Mouse (Mus musculus): ENCODE results near the gene Wdr26.
A peak's percentile ranks its signal among the peaks of the same experiment; 100 is the strongest.

Wdr26 gene

DNA sequence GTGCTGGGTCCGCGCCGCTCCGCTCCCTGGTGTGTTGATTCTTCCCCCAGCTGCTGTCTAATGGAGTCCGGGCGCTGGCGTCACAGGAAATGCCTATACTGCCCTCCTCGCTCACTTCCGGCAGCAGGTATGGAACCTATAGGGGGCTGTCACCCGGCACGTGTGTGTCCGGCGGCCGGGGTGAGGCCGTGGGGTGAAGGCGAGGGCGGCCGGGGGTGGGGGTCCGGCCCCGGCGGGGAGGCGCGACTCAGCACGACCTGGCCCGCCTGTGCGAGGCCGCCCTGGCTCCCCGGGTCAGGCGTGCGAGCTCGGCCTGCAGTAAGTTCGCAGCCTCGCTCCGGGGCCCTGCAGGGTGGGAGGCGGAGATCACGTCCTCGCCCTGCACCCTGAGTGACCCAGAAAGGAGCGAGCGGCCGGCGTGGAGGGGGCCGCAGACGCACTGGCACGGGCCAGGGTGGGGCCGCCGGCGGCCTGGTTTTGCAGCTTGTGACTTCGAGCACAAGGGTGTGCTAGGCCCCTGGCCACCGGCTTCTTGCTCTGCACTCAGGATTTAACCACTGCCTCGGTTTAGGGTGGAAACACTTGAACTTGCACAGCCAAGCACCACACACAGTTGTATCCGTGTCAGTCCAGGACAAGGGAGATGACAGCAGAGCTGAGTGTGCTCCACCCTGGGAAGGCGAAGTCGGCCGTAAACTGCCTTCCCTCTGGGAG lies at the start of gene Wdr26:
Wdr26 (minus strand) TSS at position 82 of the 714 bp plus-strand sequence.
- peak; percentile 73 to 81 for DNase-seq (ENCODE audit: low spot score in 2 of 2)

DNA sequence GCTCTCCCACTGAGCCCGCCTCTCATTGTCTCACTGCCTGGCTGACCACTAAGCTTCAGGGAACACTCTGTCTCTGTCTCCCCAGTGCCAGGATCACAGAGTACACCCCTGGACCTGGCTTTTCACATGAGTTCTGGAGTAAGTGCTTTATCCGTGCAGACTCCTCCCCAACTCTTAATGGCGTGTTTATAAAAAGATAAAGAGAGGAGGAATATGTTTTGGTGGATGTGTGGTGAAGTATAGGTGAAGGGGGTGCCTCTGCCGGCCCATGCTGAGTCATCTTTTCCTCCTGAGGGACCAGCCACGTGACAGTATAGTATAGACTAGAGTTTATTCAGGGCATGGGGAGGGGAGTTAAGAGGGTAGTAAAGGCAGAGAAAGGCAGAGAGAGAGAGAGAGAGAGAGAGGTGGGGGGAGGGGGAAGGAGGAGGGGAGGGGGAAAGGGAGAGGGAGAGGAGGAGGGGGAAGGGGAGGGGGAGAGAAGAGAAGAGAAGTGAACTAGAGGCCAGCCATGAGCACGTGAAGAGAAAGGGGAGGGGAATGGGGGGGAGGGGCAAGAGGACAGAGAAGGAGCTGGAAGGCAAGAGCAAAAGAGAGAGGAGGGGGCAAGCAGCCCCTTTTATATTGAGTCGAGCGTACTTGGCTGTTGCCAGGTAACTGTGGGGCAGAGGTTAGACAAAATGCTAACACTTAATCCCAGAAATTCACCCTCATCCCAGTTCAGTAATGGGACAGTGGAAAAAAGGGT lies 49.3 kb upstream of the Wdr26 start:
- no peak for DNase-seq (ENCODE audit: low spot score in 2 of 2)

DNA sequence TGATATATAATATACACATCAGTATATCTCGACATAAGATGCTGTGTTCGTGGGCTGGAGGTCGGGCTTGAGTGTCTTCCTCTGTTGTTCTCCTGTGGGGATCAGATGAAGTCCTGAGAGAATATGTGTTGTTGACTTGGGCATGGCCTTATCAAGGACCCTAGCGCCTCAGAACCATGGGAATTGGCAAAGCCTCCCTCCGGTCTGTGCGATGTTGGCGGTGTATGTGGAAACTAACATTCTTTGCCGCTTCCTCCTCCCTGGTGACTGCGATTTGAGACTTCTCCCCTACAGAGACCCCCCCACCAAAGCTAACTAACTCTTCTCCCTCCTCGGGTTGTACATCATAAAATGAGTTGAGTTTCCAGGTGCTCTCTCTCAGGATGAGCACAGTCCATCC lies 48.6 kb upstream of the Wdr26 start:
- no peak for DNase-seq (ENCODE audit: low spot score in 2 of 2)

DNA sequence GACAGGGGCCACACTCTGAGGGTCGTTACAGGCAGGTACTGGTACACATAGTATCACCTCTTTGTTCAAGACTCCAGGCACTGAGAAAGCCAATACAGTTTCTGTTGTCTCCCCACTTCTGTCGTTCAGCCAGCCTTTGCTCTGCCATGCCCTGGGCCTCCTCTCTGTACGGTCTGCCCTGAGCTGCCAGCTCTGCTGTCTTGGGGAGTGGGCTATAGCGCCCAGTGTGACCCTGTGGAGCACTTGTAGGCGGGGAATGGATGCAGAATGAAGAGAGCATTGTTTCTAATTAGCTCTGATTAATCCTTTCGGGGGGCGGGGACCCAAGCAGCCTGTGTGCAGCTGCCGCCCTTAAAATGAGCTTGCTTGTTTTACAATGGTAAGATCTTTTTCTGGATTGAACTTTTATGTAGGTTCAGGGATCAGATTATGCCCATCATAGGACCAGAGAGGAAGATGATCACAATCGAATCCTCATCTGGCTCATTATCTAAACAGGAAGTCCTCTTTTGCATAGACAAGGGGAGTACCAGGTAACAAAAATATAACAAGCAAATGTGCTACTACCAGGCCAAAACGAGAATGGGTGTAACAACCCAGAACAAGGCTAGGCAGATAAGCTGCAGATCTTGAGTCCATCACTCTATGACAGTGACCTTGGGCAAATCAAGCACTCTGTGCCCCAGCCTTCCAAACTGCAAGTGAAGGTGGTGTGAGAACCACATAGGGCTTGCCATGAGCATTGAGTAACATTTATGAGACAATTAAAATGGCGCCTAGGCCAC lies 48.0 kb upstream of the Wdr26 start:
- no peak for DNase-seq (ENCODE audit: low spot score in 2 of 2)

DNA sequence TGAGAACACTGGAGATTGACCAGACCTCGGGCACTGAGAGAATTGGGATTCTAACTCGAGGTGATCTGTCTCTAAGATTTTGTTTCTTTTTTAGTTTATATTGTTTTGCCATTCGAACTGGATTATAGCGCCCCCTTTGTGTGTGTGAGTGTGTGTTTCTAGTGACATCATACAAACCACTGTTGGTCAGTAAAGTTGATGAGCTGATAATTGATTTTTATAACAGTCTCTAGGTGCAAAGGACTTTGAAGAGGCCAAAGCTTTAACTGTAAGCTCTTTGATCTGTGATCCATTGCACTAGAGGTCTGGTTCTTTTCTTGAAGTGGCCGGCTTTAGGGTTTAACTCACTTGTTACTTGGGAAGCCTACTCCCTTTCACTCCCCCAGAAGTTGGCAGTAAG lies 47.3 kb upstream of the Wdr26 start:
- no peak for DNase-seq (ENCODE audit: low spot score in 2 of 2)

DNA sequence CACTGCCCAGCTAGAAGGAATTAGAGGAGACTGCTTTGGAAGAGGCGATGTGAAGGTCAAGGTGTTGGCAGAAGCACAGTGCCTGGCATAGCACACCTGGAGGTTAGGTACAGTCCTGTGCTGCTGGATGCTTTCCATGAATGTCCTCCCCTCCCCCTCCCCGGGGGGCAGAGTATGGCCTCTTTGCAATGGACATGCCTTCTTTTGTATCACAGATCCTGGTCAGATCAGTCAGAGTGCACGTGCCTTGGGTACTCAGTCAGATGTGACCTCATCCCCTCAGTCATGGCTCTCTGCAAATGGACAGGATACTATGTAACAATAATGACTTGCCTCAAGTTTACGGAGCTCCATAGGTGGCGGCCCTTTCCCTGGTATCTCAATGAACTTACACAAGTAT lies 46.8 kb upstream of the Wdr26 start:
- no peak for DNase-seq (ENCODE audit: low spot score in 2 of 2)

DNA sequence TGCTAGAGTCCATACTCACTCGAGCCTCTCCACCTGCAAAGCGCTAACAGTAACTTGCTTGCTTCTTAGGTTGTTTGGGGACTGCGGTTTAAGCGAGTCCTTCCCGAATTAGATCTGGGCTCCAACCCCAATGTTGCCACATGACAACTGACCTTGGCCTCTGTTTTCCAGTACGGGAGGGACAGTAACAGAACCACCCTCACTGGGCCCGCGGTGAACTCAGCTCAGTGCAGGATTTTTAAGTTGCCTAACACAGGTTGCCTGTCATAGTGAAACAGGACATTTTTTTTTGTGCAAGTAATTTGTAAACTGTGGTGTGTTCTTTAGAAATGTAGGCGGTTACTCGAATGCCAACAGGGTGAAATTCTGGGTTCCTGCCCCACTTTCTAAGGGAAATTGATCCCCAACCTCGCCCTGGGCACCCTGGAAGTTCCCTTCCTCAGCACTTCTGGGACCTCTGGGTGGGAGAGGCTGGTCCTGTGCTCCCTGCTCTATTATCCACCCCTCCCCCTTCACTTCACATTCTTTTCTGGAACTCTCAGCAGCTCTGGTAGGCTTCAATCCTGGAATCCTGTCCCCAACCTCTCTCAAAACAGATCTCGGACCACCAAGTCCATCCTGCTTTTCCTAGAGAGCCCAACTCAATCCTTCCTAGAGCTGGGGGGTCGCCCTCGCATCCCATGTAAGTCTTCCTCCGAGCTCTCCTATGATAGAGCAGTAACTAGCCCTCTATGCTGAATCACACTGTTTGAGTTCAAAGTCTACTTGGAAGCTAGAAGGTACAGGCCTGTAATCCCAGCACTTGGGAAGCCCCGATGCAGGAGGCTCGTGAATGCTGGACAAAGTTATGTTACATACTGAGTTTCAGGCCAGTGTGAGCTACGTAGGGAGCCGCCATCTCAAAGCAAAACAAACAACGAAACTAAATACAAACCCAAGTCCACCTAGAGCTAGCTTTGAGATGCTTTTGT lies 46.1 kb upstream of the Wdr26 start:
- no peak for DNase-seq (ENCODE audit: low spot score in 2 of 2)

DNA sequence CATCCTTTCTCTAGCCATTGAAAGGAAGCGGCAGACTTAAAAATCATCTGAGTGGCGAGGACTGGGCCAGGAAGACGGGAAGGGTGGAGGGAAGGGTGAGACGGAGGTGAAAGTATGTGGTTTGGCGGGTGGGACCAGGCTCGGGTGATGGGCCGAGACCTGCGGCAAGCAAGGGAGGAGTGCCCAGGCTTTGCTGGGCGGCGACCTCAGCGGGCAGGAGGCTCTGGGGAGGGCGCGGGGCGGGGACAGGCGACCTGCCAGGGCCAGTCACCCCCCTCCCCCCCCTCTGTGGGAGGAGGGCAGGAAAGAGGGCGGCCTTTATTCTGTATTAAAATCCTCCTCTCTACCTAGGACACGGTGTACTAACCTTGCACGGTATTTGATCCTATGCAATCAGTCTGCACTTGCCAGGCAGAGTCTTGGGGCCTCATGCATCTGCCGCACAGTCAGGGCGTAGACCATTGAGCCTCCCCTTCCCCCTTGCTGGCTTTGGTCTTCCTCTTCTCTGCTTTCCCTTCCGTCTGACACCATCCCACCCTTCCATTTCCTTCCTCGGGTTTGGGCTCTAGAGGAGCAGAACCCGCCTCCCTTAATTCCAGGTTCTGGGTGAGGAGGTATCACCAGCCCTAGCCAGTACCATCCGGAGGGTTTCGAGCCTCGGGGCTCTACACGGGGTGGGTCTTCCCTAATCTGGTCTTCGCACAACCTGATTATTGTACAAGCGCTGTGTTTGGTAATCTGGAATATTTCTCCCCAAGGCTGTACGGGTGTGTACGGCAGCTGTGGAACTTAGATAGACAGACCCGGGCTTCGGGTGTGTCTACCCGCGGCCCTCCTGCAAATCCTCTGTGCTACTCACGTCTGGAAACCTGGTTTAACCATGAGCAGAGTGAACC lies 45.1 kb upstream of the Wdr26 start:
- DNase-seq (ENCODE audit: low spot score in 2 of 2), result peak; percentile 45 to 47

DNA sequence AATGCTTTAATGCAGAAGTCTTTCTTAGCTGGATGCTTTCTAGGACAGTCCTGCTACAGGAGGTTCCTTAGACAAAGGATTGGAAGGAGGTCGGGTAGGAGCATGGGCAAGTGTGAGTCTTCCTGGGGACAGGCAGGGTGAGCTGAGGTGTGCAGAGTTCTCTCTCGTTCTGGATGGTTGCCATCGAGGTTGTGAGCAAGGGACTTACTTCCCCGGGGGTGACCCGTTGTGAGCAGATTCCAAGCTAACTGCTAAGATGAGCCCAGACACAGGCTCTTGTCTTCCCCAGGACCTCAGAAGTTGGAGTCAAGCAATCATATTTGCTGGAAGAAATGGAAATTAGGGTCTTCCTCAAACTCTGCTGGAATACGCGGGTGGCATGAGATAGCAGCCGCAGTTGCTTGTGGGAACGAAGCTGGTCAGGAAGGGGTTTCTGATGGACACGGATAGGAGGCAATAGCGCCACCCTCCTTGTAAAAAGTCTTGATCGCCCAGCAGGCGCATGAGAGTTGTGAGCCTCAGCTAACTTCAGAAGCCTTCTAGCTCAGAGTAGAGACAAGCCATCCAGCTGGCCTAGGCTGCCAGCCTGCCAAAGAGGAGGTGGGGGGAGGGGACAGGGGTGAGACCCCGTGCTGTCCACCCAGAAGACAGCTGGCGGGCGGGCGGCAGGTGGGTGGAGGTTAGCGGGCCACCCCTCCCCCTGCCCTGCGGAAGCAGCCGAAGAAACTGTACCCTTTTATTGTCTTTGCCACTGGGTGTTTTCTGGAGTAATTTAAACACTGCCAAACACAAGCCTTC lies 44.3 kb upstream of the Wdr26 start:
- peak; percentile 81 for DNase-seq (ENCODE audit: low spot score in 2 of 2)

DNA sequence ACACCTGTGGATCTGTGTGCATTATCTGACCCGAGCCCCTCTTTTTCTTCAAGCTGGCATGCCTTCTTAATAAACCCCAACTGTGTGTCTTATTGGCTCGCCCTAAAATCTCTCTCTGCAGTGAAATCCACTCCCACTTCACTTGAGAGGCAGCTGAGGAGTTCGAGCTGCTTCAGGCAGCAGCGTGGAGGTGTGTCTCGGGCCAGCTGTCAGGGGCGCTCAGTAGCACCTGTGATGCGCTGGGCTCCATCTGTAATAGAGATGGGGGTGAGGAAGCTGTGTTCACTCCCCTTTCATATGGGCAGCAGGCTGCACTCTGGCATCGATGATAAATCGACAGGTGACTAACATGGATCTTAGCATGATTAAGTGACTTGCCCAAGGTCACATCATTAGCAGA lies 43.6 kb upstream of the Wdr26 start:
- DNase-seq (ENCODE audit: low spot score in 2 of 2), result peak; percentile 49 to 53

DNA sequence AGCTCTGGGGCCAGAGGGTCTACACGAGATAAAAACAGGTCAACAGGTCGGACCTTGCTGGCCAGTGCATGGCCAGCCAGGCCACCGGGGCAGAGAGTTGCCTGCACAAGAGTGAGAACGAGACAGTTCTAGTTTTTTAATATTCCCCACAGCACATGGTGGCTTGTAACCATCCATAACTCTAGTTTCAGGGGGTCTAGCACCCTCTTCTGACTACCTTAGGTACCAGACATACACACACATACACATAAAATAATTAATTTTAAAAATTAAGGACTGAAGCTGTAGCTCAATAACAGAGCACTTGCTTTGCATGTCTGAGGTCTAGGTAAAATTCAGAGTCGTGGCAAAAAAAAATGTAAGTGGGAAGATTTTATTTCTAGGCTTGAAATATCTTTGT lies 39.8 kb upstream of the Wdr26 start:
- DNase-seq (ENCODE audit: low spot score in 2 of 2), result no peak

DNA sequence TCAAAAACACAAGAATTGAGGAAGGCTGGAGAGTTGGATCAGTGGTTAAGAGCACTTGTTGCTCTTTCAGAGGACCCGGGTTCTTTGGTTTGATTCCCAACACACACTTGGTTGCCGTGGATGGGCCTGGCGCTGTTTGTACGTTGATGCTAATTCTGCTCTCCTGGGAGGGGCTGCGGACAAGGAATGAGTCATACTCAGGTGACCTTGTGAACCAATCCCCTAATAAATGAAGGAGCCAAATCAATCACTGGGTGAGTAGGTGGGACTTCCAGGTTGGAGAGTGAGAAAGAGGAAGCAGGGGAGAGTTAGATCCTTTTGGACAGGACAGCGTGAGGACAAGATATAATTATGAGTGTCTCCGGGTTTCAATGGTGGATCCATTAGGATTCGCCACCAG lies 39.2 kb upstream of the Wdr26 start:
- no peak for DNase-seq (ENCODE audit: low spot score in 2 of 2)

DNA sequence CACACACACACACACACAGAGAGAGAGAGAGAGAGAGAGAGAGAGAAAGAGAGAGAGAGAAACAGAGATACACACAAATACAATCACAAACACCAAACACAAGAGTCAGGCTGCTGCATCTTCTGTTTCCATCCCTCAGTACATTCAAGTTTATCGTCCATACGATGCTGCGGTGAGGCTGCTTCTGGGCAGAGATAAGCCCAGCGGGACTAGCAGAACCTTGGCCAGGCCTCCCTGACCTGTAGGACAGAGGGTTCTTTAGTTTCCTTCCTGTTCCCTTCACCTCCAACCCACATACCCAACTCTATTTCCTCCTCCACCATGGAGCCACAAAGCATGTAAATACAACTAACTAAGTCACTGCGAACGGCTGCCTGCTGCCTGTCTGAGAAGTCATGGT lies 37.7 kb upstream of the Wdr26 start:
- DNase-seq (ENCODE audit: low spot score in 2 of 2), result no peak

DNA sequence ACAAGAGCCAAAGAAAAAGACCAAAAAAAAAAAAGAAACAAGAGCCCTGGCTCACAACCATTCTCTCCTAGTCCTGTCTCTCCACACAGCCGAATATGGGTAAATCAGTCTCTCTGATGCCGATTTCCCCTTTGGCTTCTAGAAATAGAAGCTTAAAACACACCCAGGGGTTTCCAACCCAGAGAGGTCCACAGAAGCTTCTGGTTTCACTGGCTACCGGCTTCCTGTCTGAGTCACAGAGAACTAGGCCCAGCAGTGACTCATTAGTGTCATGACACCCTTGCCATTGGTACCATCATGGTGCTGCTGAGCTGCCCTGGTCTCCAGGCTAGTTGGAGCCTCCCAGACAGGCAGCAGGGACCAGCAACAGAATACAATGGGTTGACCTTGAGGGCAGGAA lies 35.4 kb upstream of the Wdr26 start:
- DNase-seq (ENCODE audit: low spot score in 2 of 2), result no peak

DNA sequence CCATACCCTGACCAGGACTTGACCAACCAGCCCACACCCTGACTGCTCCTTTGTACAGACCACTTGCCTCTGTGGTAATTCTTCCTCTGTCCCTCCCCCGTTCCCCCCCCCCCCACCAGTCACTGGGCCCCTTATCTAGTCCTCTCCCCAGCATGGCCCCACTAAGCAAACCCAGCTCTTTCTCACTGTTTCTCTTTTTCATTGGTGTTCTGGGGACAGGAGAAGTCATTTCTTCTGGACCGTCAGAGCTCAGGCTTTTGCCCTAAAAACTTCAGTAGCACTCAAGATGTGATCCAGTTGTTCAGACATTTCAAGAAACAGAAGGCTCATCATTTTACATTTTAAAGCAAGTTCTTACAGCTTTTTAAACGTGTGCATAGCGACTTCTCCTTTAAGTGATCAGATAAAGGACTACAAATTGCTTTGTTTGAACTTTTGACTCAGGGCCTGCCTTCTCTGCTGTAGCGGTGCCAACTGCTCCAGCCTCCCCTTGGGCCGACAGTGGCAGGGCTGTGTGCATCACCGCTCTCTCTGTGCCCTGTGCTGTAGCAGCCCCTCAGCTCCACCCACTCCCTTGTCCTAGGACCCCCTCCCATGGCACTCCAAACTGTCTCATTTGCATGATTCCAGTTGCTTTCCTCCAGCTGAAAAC lies 34.8 kb upstream of the Wdr26 start:
- DNase-seq (ENCODE audit: low spot score in 2 of 2), result no peak

DNA sequence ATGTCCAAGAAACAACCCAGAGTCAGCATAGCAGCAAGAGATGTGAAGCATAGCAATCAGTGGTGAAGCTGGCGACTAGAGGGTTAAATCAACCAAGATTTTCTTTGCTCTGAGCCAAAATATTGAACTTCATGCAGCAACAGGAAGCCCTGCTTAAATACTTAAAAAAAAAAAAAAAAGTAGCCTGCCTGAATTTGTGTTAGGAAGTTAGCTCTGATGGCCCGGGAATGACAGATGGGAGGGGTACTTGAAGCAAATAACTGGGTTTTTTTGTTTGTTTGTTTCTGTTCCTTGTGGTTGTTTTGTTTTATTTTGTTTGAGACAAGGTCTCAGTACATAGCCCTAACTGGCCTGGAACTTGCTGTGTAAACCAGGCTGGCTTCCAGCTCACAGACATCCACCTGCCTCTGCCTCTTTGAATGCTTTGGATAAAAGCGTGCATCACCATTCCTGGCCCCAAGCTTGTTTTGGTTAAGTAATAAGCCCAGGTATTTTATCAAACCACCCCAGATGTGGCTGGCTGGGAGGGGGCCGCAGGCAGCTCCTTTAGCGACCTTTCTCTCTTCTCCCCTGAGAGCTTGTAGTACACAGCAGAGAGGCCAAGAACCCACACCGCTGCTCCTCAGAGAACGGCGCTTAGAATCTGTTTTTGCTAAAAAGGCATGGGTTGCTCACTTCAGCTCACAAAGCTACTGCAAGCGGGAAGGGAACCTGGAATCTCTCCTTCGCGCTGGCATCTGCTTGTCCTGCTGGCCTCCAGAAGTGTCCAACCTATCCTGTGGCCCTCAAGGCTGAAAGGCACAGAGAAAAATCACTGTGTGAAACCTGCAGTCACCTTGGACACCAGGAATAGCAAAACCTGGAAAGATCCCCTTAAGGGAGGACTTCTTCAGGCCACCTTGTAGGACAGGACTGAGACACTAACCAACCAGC lies 34.0 kb upstream of the Wdr26 start:
- no peak for DNase-seq (ENCODE audit: low spot score in 2 of 2)

DNA sequence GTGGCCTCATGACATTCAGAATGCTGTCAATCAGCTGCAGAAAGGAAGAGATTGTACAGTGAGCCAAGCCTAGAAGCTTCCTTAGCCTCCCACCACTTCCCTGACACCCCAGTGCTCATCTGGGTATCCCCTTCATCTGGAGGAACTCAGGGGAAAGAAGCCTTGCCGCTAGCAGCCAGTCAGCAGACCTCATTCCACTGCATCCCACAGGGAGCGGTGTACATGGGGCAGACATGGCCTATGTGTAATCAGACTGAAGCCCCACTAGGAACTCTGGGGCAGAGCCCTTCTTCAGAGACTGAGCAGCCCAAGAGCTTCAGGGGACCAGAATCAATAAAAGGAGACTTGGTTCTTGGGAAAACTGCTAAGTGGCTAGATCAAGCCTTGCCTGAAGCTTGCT lies 33.3 kb upstream of the Wdr26 start:
- DNase-seq (ENCODE audit: low spot score in 2 of 2), result no peak

DNA sequence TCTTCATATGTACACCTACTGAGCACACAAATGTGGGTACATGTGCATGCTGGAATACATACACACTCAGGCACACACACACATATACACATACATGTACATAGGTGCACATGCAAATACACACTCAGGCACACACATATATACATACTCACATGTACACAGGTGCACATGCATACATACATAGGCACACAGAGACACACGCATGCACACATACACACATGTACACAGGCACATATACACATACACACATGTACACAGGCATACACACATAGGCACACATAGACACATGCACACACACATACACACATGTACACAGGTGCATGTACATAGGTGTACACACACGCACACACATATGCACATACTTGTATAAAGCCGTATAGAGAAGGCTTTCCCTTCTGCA lies 29.4 kb upstream of the Wdr26 start:
- DNase-seq (ENCODE audit: low spot score in 2 of 2), result no peak
